Mouse (Mus musculus) hindbrain, postnatal 0 days (tissue): ENCODE data around the gene Macrod2. TPM values are rescaled to one million over a fixed set of nuclear protein-coding genes. Genes with fewer than 3 reads are reported as not detected.

ENCODE experiments used
- ATAC-seq: fragments of 200-750 bp; cut with Nextera tagmentation; 2 replicates; pipeline ENCODE4 v1.8.0; 2017; ENCODE audit warnings: mild to moderate bottlenecking, moderate TSS enrichment, moderate library complexity
- DNase-seq: peaks from one replicate; pipeline ENCODE4 v3.0.0-alpha.2; 2015; ENCODE audit warnings: low spot score
- H3K27ac ChIP-seq: fragments of 300-500 bp; sonication (generic); 2 replicates; pipeline ENCODE4 v1.5.1; 2014; ENCODE audit warnings: mild to moderate bottlenecking
- H3K27me3 ChIP-seq: fragments of 300-500 bp; sonication (generic); 2 replicates; pipeline ENCODE4 v1.6.1; 2014; ENCODE audit warnings: low read length, mixed read lengths; ENCODE audit not compliant: insufficient read depth
- H3K36me3 ChIP-seq: fragments of 300-500 bp; sonication (generic); 2 replicates; pipeline ENCODE4 v1.6.1; 2014; ENCODE audit warnings: low read length, mixed read lengths; ENCODE audit not compliant: insufficient read depth
- H3K4me1 ChIP-seq: fragments of 300-500 bp; sonication (generic); 2 replicates; pipeline ENCODE4 v1.6.1; 2014; ENCODE audit warnings: antibody characterized with exemption, low read length, mixed read lengths; ENCODE audit not compliant: insufficient read depth
- H3K4me2 ChIP-seq: fragments of 300-500 bp; sonication (generic); 2 replicates; pipeline ENCODE4 v1.6.1; 2014; ENCODE audit warnings: low read depth, mild to moderate bottlenecking, low read length, moderate library complexity, mixed read lengths
- H3K4me3 ChIP-seq: fragments of 300-500 bp; sonication (generic); 2 replicates; pipeline ENCODE4 v1.5.1; 2014; ENCODE audit warnings: low read length
- H3K9ac ChIP-seq: fragments of 300-500 bp; sonication (generic); replicated peaks from 2 replicates; pipeline ENCODE4 v1.6.1; 2014; ENCODE audit warnings: mild to moderate bottlenecking, low read length, moderate library complexity, mixed read lengths
- H3K9me3 ChIP-seq: fragments of 300-500 bp; sonication (generic); 2 replicates; pipeline ENCODE4 v1.6.1; 2016; ENCODE audit warnings: low read length, mixed read lengths
- CTCF ChIP-seq: IDR thresholded peaks from 2 replicates; pipeline ENCODE4 v1.5.1; 2016; ENCODE audit warnings: antibody characterized with exemption, control low read depth, low read depth
- WGBS: fragments of 180-500 bp; shearing (Covaris S2); extraction: QIAGEN DNeasy Blood & Tissue Kit; methylation state at CpG from one replicate; pipeline ENCODE4 v1.1.7; 2014; 5-methylcytosine and 5-hydroxymethylcytosine counted together
- polyA plus RNA-seq: library from polyadenylated mRNA; unstranded; fragments of >200 nt; fragmentation: Nextera tagmentation; extraction: Ambion mirVana; gene quantifications from 2 replicates; pipeline ENCODE4 v1.2.1, GENCODE M21; 2015
- total RNA-seq: library from RNA; depleted of rRNA; stranded (reverse); fragments of >200 nt; gene quantifications from 2 replicates; pipeline ENCODE4 v1.2.3, GENCODE M21; 2014

Macrod2 gene
- total and polyA plus RNA-seq, 2 experiments from 2014 or later, result 18.3 to 60.0 TPM

GRCm38 (mm10) chr2:141859220-141859619 lies 1464.1 kb downstream of the Macrod2 start:
- Histone ChIP-seq H3K4me3 (no peak overlapping the region), H3K36me3 (no peaks in the 10 kb centered on the region), H3K9ac (no peak overlapping the region), H3K4me1 (no peaks in the 10 kb centered on the region), H3K9me3 (no peaks in the 10 kb centered on the region), H3K27me3 (no peaks in the 10 kb centered on the region), H3K4me2 (no peak overlapping the region), H3K27ac (no peak overlapping the region)
- ATAC-seq (no peak), DNase-seq (no peak)
- TF ChIP-seq CTCF, result no peak
- 45% methylated on average over 2 of the region's 2 CpGs for WGBS

- Histone ChIP-seq H3K27ac (no peak overlapping the region), H3K4me3 (no peak overlapping the region), H3K36me3 (no peaks in the 10 kb centered on the region), H3K4me2 (no peak overlapping the region), H3K27me3 (no peaks in the 10 kb centered on the region), H3K4me1 (no peaks in the 10 kb centered on the region), H3K9me3 (no peaks in the 10 kb centered on the region), H3K9ac (no peak overlapping the region)
- no peak for TF ChIP-seq CTCF
- DNase-seq, result no peak
- ATAC-seq, result no peak
- 75% methylated on average over 6 of the region's 6 CpGs for WGBS
Measured at GRCm38 (mm10) chr2:141861679-141862268, 1466.7 kb downstream of the Macrod2 start.

GRCm38 (mm10) chr2:141862531-141863265 lies 1467.6 kb downstream of the Macrod2 start:
- no peaks in the 10 kb centered on the region for H3K9me3 ChIP-seq
- ATAC-seq (no peak), DNase-seq (no peak)
- H3K27ac ChIP-seq, result no peak overlapping the region
- no peaks in the 10 kb centered on the region for H3K36me3 ChIP-seq
- no peaks in the 10 kb centered on the region for H3K27me3 ChIP-seq
- no peak overlapping the region for H3K4me2 ChIP-seq
- WGBS, result 56% methylated on average over 9 of the region's 9 CpGs
- H3K4me3 ChIP-seq, result no peak overlapping the region
- H3K4me1 ChIP-seq, result no peaks in the 10 kb centered on the region
- TF ChIP-seq CTCF, result no peak
- no peak overlapping the region for H3K9ac ChIP-seq

- DNase-seq, result no peak
- TF ChIP-seq CTCF, result no peak
Measured at GRCm38 (mm10) chr2:141863628-141864165, 1468.6 kb downstream of the Macrod2 start.

GRCm38 (mm10) chr2:141870930-141871329 lies 1475.8 kb downstream of the Macrod2 start:
- Histone ChIP-seq H3K27ac (no peak overlapping the region), H3K4me2 (no peak overlapping the region), H3K36me3 (no peaks in the 10 kb centered on the region), H3K27me3 (no peaks in the 10 kb centered on the region), H3K9ac (no peak overlapping the region), H3K4me1 (no peaks in the 10 kb centered on the region), H3K9me3 (no peaks in the 10 kb centered on the region), H3K4me3 (no peak overlapping the region)
- ATAC-seq (no peak), DNase-seq (no peak)
- WGBS, result 82% methylated on average over 4 of the region's 4 CpGs
- no peak for TF ChIP-seq CTCF

More at GRCm38 (mm10) chr2:141863628-141864165, 1468.6 kb downstream of the Macrod2 start:
- Histone ChIP-seq H3K4me3 (no peak overlapping the region), H3K27ac (no peak overlapping the region), H3K9ac (no peak overlapping the region), H3K36me3 (no peaks in the 10 kb centered on the region), H3K4me1 (no peaks in the 10 kb centered on the region), H3K27me3 (no peaks in the 10 kb centered on the region), H3K4me2 (no peak overlapping the region), H3K9me3 (no peaks in the 10 kb centered on the region)
- WGBS, result 69% methylated on average over 1 of the region's 2 CpGs
- ATAC-seq, result no peak

GRCm38 (mm10) chr2:141876155-141876851 lies 1481.2 kb downstream of the Macrod2 start:
- Histone ChIP-seq H3K9me3 (no peaks in the 10 kb centered on the region), H3K9ac (no peak overlapping the region), H3K4me1 (no peaks in the 10 kb centered on the region), H3K36me3 (no peaks in the 10 kb centered on the region), H3K4me2 (no peak overlapping the region), H3K27ac (no peak overlapping the region), H3K4me3 (no peak overlapping the region), H3K27me3 (no peaks in the 10 kb centered on the region)
- no peak for ATAC-seq
- no peak for TF ChIP-seq CTCF
- 57% methylated on average over 10 of the region's 10 CpGs for WGBS
- no peak for DNase-seq
